Mouse (Mus musculus) frontal cortex, adult 2 months (tissue): Measurements from ENCODE around the gene Rpl36a. TPM values are rescaled to one million over a fixed set of nuclear protein-coding genes. Genes with fewer than 3 reads are reported as not detected.
"Not testable (repeated sequence)": the region's sequence is repeated elsewhere in the genome, so short reads cannot be mapped to it uniquely, and the experiment has no call there.

ENCODE experiments used
- DNase-seq, 2 experiments: peaks; one replicate each; pipeline ENCODE4 v3.0.0; 2022; ENCODE audit warnings: low spot score in 1 of 2; ENCODE audit errors: extremely low spot score in 1 of 2
- polyA plus RNA-seq: library from polyadenylated mRNA; depleted of rRNA; stranded (reverse); fragments of >200 nt; gene quantifications from 2 replicates; pipeline ENCODE4 v1.2.3, GENCODE M21; 2012; rRNA removed

The Rpl36a gene
- 453 and 529 TPM in 2 replicates for polyA plus RNA-seq

DNA sequence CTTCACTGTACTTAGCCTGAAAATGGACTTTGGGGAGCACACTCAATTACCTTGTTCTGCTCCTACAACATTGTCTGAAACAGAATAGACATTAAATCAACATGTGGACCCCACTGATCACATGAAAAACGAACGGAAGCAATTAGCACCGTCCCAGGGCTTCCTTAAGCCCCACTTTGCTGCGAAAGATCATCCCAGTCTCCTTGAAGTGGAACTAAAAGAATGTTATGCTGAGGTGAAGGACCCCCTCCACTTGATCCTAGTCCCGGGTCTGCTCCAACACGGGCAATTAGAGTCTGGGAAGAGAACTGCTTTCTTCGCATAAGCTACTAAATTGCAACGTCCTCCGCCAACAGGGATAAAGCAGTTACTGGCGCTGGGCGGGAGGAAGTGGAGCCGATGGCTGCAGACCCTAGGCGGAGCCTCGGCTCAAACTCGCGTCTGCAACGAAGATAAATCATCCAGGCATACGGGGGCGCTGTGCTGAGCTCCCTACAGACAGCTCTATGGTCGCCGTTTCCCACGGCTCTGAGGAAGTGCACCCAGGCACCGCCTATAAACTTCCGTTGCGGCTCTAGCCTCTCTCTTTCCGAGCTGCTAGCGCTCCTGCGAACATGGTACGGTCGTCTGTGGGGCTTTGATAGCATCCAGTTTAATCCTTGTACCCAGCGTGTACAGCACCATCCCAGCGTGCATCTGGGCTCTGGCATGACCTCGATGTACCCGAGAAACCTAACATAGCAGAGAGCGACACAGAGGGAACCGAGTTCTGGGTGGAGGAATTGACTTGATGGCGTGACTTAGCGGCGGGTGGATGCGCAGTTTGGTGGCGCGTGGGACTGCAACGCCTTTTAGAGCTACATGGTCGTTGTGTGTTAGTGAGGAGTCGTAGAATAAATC, at the start of gene Rpl36a:
TSS of gene Rpl36a (plus strand) at position 552 of the 900 bp plus-strand sequence.
- peak; percentile 81 to 94 for DNase-seq

GRCm38 (mm10) chrX:134539795-134540194, 45.7 kb upstream of the Rpl36a start:
- DNase-seq = not testable (repeated sequence)

- no peak for DNase-seq
These were observed 44.9 kb upstream of the Rpl36a start for GRCm38 (mm10) chrX:134540414-134541135.

- peak in 1 of 2 experiments; percentile 32 for DNase-seq
These were observed 44.1 kb upstream of the Rpl36a start, which contains the start of gene Timm8a1 for GRCm38 (mm10) chrX:134541145-134541954. Gene Timm8a1 (minus strand): TSS chrX:134541865.

DNA sequence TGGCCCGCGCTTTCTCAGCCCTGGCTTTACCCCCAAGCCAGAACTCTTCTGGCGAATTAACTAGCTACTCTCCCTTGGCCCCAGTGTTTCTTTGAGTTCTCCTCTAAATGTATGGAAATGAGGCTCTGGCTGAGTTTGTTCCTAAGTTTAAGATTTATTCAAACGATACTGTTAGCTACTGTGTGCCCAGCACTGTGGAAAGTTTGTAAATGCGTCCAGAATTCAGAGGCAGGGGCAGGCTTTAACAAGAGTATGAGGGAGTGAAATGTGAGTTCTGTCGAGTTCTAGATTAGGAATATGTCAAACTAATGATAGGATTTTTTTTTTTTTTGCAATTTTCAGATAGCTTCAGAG, 43.5 kb upstream of the Rpl36a start:
- no peak for DNase-seq

DNA sequence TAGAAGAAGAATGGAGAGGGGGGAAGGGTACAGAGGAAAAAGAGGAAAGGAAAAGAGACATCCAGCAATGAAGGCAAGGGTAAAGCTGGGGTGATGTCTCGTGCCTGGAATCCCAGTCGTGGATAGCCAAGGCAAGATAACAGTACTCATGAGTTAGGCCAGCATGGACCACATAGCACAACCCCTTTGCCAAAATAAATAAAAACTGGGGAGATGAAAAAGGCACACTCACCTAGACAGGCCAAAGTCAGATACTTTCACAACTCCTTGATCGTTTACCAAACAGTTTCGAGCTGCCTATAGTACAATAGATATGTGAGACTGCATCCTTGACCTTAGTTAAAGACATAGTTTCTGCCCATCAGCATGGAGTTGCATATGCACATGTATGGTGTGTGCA, 38.1 kb upstream of the Rpl36a start:
- no peak for DNase-seq

DNA sequence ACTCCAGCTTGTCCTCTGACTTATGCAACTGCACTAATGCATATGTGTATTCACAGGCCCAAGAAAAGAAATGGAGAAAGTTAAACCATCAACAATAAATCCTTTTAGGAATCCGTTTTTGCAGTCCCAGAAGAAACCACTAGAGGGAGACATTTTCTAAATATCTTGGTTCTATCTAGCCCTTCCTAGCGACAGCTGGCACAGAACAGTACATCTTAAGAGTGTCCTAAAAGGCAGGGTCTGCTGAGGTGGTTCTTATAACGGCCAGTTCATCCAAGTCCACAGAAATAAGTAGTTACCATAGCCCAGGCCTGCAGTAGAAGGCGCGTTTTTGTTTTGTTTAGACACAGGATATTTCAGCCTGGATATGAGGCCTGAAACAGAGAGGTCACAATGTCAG, 34.6 kb upstream of the Rpl36a start:
- peak in 1 of 2 experiments; percentile 77 for DNase-seq

DNA sequence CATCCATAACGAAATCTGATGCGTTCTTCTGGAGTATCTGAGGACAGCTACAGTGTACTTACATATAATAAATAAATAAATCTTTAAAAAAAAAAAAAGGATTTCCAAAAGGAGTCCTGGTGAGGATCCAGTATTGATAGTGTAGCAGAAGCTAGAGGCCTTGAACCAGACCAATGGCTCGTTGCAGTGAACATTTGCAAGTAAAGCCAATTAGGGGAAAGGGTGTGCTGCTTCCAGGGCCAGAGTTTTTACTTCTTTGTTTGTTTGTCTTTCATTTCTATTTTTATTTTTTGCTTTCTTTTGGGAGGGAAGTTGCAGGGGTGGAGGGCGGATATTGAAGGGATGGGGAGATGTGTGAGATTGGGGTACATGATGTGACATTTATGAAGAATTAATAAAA, 32.1 kb upstream of the Rpl36a start:
- DNase-seq = no peak

DNA sequence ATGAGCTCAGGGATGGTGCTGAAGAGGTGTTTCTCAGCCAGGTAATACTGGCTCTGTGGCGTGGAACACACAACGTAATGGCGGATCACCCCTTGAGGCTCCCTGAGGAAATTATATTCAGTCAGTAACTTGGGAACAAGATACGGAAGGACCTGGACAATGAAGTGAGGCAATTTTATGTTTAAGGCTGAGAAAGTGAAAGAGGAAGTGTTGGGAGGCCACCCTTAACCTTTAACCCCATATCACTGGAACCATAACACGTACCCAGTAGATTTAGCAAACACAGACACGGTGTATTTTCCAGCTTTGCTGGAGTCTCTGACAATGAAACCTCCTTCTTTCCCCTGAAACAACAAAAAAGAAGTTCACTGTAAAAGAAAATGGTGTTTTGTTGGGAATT, 31.0 kb upstream of the Rpl36a start:
- DNase-seq = no peak

DNA sequence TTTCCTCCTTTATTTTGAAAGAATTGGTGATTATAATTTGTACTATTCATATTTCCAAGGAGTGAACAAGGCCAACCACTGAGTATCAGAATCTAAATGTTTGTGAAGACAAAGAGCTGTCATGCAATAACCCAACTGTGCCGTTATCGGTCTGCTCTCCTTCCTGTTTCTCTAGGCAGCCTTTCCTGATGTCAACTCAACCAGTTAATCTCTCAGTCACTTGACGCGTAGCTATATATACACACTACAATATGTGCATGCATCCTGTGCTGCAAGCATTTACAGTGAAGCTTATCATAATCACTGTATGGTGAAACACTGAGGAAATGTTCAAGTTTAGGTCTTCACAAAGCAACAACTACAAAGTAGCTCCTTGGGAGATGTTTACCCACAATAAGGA, 21.1 kb upstream of the Rpl36a start:
- no peak for DNase-seq

GRCm38 (mm10) chrX:134566536-134567222, 18.8 kb upstream of the Rpl36a start:
- DNase-seq = no peak

GRCm38 (mm10) chrX:134577896-134578295, 7.6 kb upstream of the Rpl36a start:
- no peak for DNase-seq

DNA sequence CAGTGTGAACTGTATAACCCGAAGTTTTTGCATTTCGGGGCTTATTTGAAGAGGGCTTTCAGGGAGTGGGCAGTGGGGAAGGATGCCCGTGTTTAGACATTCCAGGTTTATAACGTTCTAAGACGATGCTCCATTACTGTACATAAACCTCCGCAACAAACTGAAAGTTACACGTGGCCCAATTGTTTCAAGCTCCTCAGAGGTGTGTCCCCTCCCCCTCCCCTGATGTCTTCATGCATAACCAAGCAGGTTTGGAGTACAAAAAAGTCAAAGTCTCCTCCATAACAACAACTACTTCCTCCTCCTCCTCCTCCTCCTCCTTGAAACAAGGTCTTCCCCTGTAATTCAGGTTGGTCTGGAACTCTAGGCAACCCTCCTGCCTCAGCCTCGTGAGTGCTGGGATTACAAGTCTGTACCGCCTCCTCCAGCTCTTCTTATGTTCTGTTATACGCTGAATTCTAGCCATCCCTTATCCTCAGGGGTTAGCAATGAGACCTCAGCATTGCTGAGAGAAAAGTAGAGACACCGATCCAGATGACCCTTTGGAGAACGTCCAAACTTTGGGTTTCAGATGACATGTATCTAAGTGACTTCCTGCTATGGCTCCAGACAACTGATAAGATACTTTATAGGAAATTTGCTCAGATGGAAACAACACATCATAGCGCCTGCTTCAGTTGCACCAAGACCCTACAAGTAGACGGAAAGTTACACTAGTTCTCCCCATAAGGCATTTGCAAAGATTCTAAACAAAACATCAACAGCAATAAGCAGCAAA, 4.7 kb upstream of the Rpl36a start:
- DNase-seq = no peak

DNA sequence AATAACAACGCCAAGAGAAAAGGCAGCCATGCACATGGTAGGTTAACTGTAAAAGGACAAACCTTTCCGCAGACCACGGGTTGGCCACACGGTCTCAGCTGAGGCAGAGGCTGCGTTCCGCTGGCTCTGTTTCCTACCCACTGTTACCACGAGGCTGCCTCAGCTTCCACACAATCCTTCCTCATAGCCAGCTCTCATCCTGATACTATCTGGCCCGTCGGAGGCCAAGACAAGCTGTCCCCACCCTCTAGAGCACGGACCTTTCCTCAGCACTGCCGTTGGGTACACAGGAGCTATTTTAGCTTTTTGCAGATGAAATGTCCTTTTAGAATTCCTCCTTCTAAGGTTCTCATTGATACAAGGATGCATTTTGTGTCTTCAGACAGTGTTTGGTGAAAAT, 3.2 kb upstream of the Rpl36a start:
- no peak for DNase-seq

- DNase-seq = no peak
These were observed 2.4 kb upstream of the Rpl36a start, which contains the start of gene Btk for GRCm38 (mm10) chrX:134582888-134583669. Gene Btk (minus strand): TSS chrX:134583570.

DNA sequence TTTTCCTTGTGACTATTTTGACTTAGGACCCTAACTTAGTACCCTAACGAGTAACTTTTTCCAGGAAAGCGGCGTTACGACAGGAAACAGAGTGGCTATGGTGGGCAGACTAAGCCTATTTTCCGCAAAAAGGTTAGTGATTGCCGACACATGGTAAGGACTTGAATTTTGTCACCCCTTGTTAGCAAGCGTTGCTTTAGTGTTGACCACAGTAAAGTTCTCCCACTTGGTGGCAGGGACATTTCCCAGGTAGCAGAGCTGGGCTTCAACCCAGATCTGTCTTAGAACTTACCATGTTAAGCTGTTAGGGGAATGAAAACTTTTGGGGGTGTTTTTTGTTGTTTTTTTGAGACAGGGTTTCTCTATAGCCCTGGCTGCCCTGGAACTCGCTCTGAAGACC, 993 bp downstream of the Rpl36a start:
- DNase-seq = no peak

DNA sequence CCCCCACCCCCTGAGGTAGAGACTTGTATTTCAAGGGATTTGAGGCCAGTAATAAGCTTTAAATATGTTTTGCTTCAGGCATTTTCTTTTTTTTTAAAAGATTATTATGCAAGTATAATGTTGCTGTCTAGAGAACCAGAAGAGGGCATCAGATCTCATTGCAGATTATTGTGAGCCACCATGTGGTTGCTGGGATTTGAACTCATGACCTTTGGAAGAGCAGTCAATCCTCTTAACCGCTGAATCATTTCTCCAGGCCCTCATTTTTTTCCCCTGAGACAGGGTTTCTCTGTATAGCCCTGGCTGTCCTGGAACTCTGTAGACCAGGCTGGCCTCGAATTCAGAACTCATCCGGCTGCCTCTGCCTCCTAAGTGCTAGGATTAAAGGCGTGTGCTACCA, 2.8 kb downstream of the Rpl36a start:
- DNase-seq = no peak

- DNase-seq = no peak
These were observed 3.5 kb downstream of the Rpl36a start for GRCm38 (mm10) chrX:134588997-134589396.

GRCm38 (mm10) chrX:134589836-134590235, 4.4 kb downstream of the Rpl36a start:
- no peak for DNase-seq
